8 mouse cellular contexts compared by ENCODE assay signal in genomic region chr13:50829879-50830550, GRCm38 (mm10).
DNase-seq lines count a peak whose midpoint lies in the region; ATAC-seq and TF ChIP-seq lines count a peak whose summit lies in the region.
"Not testable (repeated sequence)": the region's sequence is repeated elsewhere in the genome, so short reads cannot be mapped to it uniquely, and the experiment has no call there.

No protein-coding gene starts in this region.

- H3K9me3 ChIP-seq in forebrain, embryonic 11.5 days (ENCODE audit: control insufficient read depth, low read length); limb, embryonic 14.5 days (ENCODE audit: control insufficient read depth, low read length); midbrain, embryonic 14.5 days (ENCODE audit: control insufficient read depth, low read length); stomach, embryonic 14.5 days (ENCODE audit: control insufficient read depth, low read depth, low read length): not testable (repeated sequence)

- not testable (repeated sequence) for H3K27ac ChIP-seq in forebrain, embryonic 11.5 days (ENCODE audit: low read depth, low read length); limb, embryonic 14.5 days (replicated peaks; ENCODE audit: low read depth, low read length); midbrain, embryonic 14.5 days (replicated peaks; ENCODE audit: low read depth, low read length); stomach, embryonic 14.5 days (ENCODE audit: low read length)

- not testable (repeated sequence) for H3K27me3 ChIP-seq in forebrain, embryonic 11.5 days (ENCODE audit: control insufficient read depth, insufficient read depth, low read length); limb, embryonic 14.5 days (ENCODE audit: control insufficient read depth, insufficient read depth, low read length); midbrain, embryonic 14.5 days (ENCODE audit: control insufficient read depth, insufficient read depth, low read length); stomach, embryonic 14.5 days (ENCODE audit: control insufficient read depth, insufficient read depth, low read length)

- peak; percentile 73 for ATAC-seq in forebrain, embryonic 11.5 days (replicated peaks; ENCODE audit: low FRiP score)
- not testable (repeated sequence) for ATAC-seq in limb, embryonic 14.5 days (ENCODE audit: low FRiP score, low read depth); midbrain, embryonic 14.5 days (ENCODE audit: low FRiP score, low TSS enrichment)
- ATAC-seq in stomach, embryonic 14.5 days (ENCODE audit: insufficient number of reproducible peaks, insufficient read depth, low FRiP score, low read depth): 0 out of 2 replicates have a peak, but pooled peaks have one; percentile 33

- H3K9ac ChIP-seq in forebrain, embryonic 11.5 days (ENCODE audit: low read length); limb, embryonic 14.5 days (ENCODE audit: low read depth, low read length, severe bottlenecking); midbrain, embryonic 14.5 days (replicated peaks; ENCODE audit: low read length); stomach, embryonic 14.5 days (replicated peaks; ENCODE audit: low read depth, low read length): not testable (repeated sequence)

- not testable (repeated sequence) for H3K4me1 ChIP-seq in forebrain, embryonic 11.5 days (replicated peaks; ENCODE audit: control insufficient read depth, insufficient read depth, low read length); limb, embryonic 14.5 days (ENCODE audit: control insufficient read depth, insufficient read depth, low read length); midbrain, embryonic 14.5 days (ENCODE audit: control insufficient read depth, insufficient read depth, low read length); stomach, embryonic 14.5 days (ENCODE audit: control insufficient read depth, insufficient read depth, low read length)

- not testable (repeated sequence) for H3K4me2 ChIP-seq in forebrain, embryonic 11.5 days (ENCODE audit: low read depth, low read length, severe bottlenecking); limb, embryonic 14.5 days (replicated peaks; ENCODE audit: low read depth, low read length, severe bottlenecking); midbrain, embryonic 14.5 days (ENCODE audit: low read length); stomach, embryonic 14.5 days (replicated peaks; ENCODE audit: low read depth, low read length)

- not testable (repeated sequence) for H3K36me3 ChIP-seq in forebrain, embryonic 11.5 days (ENCODE audit: control insufficient read depth, insufficient read depth, low read length); limb, embryonic 14.5 days (ENCODE audit: control insufficient read depth, insufficient read depth, low read length); midbrain, embryonic 14.5 days (ENCODE audit: control insufficient read depth, insufficient read depth, low read length); stomach, embryonic 14.5 days (ENCODE audit: control insufficient read depth, insufficient read depth, low read length)

- not testable (repeated sequence) for TF ChIP-seq POLR2A in limb, embryonic 14.5 days (IDR thresholded peaks at IDR 0.05; ENCODE audit: borderline replicate concordance, extremely low read depth, insufficient read depth, insufficient read length)

- 26% methylated on average over 4 of the region's 5 CpGs for WGBS in forebrain, embryonic 11.5 days
- 18% methylated on average over 3 of the region's 5 CpGs for WGBS in limb, embryonic 14.5 days
- WGBS in midbrain, embryonic 14.5 days: 28% methylated on average over 4 of the region's 5 CpGs
- 28% methylated on average over 4 of the region's 5 CpGs for WGBS in stomach, embryonic 14.5 days

- not testable (repeated sequence) for H3K4me3 ChIP-seq in forebrain, embryonic 11.5 days (ENCODE audit: low read depth, low read length); limb, embryonic 14.5 days (replicated peaks; ENCODE audit: low read length); midbrain, embryonic 14.5 days (replicated peaks; ENCODE audit: low read depth, low read length); stomach, embryonic 14.5 days (ENCODE audit: low read depth, low read length)

- DNase-seq in Muller cell, postnatal 12 days (ENCODE audit: inconsistent ontology term): peak; percentile 26
- peak; percentile 2 for DNase-seq in cerebellum, adult 9-11 months
- DNase-seq in forebrain, embryonic 11.5 days (ENCODE audit: low spot score): not testable (repeated sequence)
- peak; percentile 1 for DNase-seq in heart, adult 8-10 months (ENCODE audit: low spot score)
- peak; percentile 7 for DNase-seq in kidney, adult 18-20 months
- peak; percentile 38 for DNase-seq in limb, embryonic 14.5 days (ENCODE audit: low spot score)
- DNase-seq in midbrain, embryonic 14.5 days: peak; percentile 62
